Mouse (Mus musculus): ENCODE measurements around the gene Slc7a6os. TPM values are rescaled to one million over a fixed set of nuclear protein-coding genes. Genes with fewer than 3 reads are reported as not detected.

Slc7a6os gene
- total and polyA plus RNA-seq, 3 experiments, result 7.1 to 10.7 (median 9.6) TPM

- Histone ChIP-seq H3K4me1 (ENCODE audit: control insufficient read depth, insufficient read depth, low read length) (no peaks in the 10 kb centered on the region), H3K79me2 (replicated peaks; ENCODE audit: control insufficient read depth, insufficient read depth, low read length) (no peaks in the 10 kb centered on the region), H3K4me3 (no peak overlapping the region), H3K27me3 (ENCODE audit: control insufficient read depth, insufficient read depth, low read length) (no peaks in the 10 kb centered on the region), H3K9ac (ENCODE audit: low read depth, low read length) (no peak overlapping the region), H3K36me3 (ENCODE audit: control insufficient read depth, insufficient read depth, low read length) (no peaks in the 10 kb centered on the region), H3K27ac (no peak overlapping the region)
- intact Hi-C loops (cut with DNase I), result no loop called here
- no peak for DNase-seq
- 27% methylated on average over 1 of the region's 1 CpGs for WGBS
- no peak for TF ChIP-seq POLR2A (IDR thresholded peaks at IDR 0.05; ENCODE audit: insufficient read depth, low read depth, low read length)
- TF ChIP-seq CTCF (IDR thresholded peaks at IDR 0.05), result no peak
- no peak for TF ChIP-seq EP300 (IDR thresholded peaks at IDR 0.05; ENCODE audit: insufficient read depth, low read depth, low read length)
Observed at GRCm38 (mm10) chr8:106176891-106177290, 33.8 kb downstream of the Slc7a6os start.

DNA sequence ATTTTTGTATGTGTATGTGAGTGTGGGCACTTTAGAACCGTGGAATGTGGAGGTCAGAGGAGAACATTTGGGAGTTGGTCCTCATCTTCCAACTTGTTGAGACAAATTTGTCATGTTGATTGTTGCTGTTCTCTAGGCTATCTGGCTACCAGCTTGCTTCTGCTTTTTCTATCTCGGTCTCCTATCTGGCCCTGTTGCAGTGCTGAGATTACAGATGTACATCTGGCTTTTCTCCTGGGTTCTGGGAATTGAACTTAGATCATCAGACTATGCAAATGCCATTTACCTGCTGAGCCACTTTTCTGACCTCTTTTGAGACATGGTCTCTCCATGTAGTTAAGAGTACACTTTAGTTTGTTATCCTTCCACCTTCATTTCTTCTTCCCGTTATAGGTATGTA is 37.2 kb downstream of the Slc7a6os start:
- Histone ChIP-seq H3K36me3 (ENCODE audit: control insufficient read depth, insufficient read depth, low read length) (no peaks in the 10 kb centered on the region), H3K27ac (no peak overlapping the region), H3K9ac (ENCODE audit: low read depth, low read length) (no peak overlapping the region), H3K27me3 (ENCODE audit: control insufficient read depth, insufficient read depth, low read length) (no peaks in the 10 kb centered on the region), H3K4me1 (ENCODE audit: control insufficient read depth, insufficient read depth, low read length) (no peaks in the 10 kb centered on the region), H3K79me2 (replicated peaks; ENCODE audit: control insufficient read depth, insufficient read depth, low read length) (no peaks in the 10 kb centered on the region), H3K4me3 (no peak overlapping the region)
- 88% methylated on average over 3 of the region's 3 CpGs for WGBS
- intact Hi-C loops (cut with DNase I), result no loop called here
- no peak for TF ChIP-seq CTCF (IDR thresholded peaks at IDR 0.05)
- no peak for TF ChIP-seq EP300 (IDR thresholded peaks at IDR 0.05; ENCODE audit: insufficient read depth, low read depth, low read length)
- no peak for TF ChIP-seq POLR2A (IDR thresholded peaks at IDR 0.05; ENCODE audit: insufficient read depth, low read depth, low read length)
- peak in 1 of 2 experiments; percentile 8 for DNase-seq

DNA sequence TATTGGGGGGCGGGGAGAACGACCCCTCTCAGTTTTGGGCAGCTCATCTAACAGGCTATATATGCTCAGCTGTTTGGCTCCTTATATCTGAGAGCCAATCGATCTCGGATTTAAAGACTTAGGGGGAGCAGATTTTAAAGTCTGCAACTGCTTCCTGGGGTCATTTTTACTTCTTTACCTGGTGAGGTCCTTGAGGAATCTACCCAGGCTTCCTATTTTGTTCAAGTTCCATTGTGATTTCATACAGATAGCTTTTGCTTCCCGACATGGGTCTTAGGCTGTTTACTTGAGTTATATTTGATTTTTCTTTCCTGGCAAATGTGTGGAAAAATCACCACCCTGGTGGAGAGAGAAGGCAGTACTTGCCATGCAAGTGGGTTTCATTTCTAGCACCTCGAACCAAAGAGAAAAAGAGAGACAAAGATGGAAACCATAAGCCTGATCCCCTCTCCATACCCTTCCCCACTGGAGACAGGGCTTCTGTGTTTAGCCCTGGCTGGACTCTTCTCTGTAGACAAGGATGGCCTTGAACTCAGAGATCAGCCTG is 40.7 kb downstream of the Slc7a6os start:
- Histone ChIP-seq H3K27me3 (ENCODE audit: control insufficient read depth, insufficient read depth, low read length) (no peaks in the 10 kb centered on the region), H3K9ac (ENCODE audit: low read depth, low read length) (peak overlapping the region; percentile 29; the same call in 1 of the 2 replicates), H3K36me3 (ENCODE audit: control insufficient read depth, insufficient read depth, low read length) (no peaks in the 10 kb centered on the region), H3K27ac (no peak overlapping the region), H3K4me1 (ENCODE audit: control insufficient read depth, insufficient read depth, low read length) (no peaks in the 10 kb centered on the region; the same call in 1 of the 2 replicates), H3K79me2 (replicated peaks; ENCODE audit: control insufficient read depth, insufficient read depth, low read length) (no peaks in the 10 kb centered on the region), H3K4me3 (peak overlapping the region; percentile 87)
- peak; percentile 27; the same call in 1 of the 2 replicates for TF ChIP-seq CTCF (IDR thresholded peaks at IDR 0.05)
- no peak for TF ChIP-seq EP300 (IDR thresholded peaks at IDR 0.05; ENCODE audit: insufficient read depth, low read depth, low read length)
- TF ChIP-seq POLR2A (IDR thresholded peaks at IDR 0.05; ENCODE audit: insufficient read depth, low read depth, low read length), result no peak
- intact Hi-C loops (cut with DNase I), result loop anchor here (2.0 kb wide), 2 partner anchors 29 to 41 kb away; partner anchors contain the start of genes Prmt7 and Slc7a6os
- DNase-seq, result peak in 1 of 2 experiments; percentile 6
- WGBS, result 27% methylated on average over 6 of the region's 6 CpGs

GRCm38 (mm10) chr8:106169017-106169933 is 41.5 kb downstream of the Slc7a6os start:
- intact Hi-C loops (cut with DNase I), result loop anchor here (2.0 kb wide), 2 partner anchors 28 to 42 kb away; partner anchors contain the start of genes Prmt7 and Slc7a6os
- Histone ChIP-seq H3K27me3 (ENCODE audit: control insufficient read depth, insufficient read depth, low read length) (no peaks in the 10 kb centered on the region), H3K36me3 (ENCODE audit: control insufficient read depth, insufficient read depth, low read length) (no peaks in the 10 kb centered on the region), H3K4me3 (peak overlapping the region; percentile 87), H3K27ac (peak overlapping the region; percentile 73), H3K4me1 (ENCODE audit: control insufficient read depth, insufficient read depth, low read length) (no peaks in the 10 kb centered on the region; the same call in 1 of the 2 replicates), H3K79me2 (replicated peaks; ENCODE audit: control insufficient read depth, insufficient read depth, low read length) (no peaks in the 10 kb centered on the region), H3K9ac (ENCODE audit: low read depth, low read length) (peak overlapping the region; percentile 78)
- under 1% methylated on average over 53 of the region's 54 CpGs for WGBS
- peak; percentile 58 to 67 for DNase-seq
- TF ChIP-seq EP300 (IDR thresholded peaks at IDR 0.05; ENCODE audit: insufficient read depth, low read depth, low read length) (no peak), CTCF (IDR thresholded peaks at IDR 0.05) (no peak), POLR2A (IDR thresholded peaks at IDR 0.05; ENCODE audit: insufficient read depth, low read depth, low read length) (no peak)

GRCm38 (mm10) chr8:106168356-106169016 is 42.2 kb downstream of the Slc7a6os start, which contains the start of gene Slc7a6:
Slc7a6 (plus strand) TSS chr8:106168857.
- under 1% methylated on average over 59 of the region's 59 CpGs for WGBS
- H3K4me1 ChIP-seq (ENCODE audit: control insufficient read depth, insufficient read depth, low read length), result no peaks in the 10 kb centered on the region; the same call in 1 of the 2 replicates
- no peaks in the 10 kb centered on the region for H3K27me3 ChIP-seq (ENCODE audit: control insufficient read depth, insufficient read depth, low read length)
- H3K36me3 ChIP-seq (ENCODE audit: control insufficient read depth, insufficient read depth, low read length), result no peaks in the 10 kb centered on the region
- H3K4me3 ChIP-seq, result peak within 1 kb of the TSS; percentile 87
- peak within 1 kb of the TSS; percentile 73 for H3K27ac ChIP-seq
- DNase-seq, result peak; percentile 92 to 93
- peak within 1 kb of the TSS; percentile 78 for H3K9ac ChIP-seq (ENCODE audit: low read depth, low read length)
- TF ChIP-seq CTCF (IDR thresholded peaks at IDR 0.05), result peak; percentile 48
- TF ChIP-seq EP300 (IDR thresholded peaks at IDR 0.05; ENCODE audit: insufficient read depth, low read depth, low read length), result no peak
- intact Hi-C loops (cut with DNase I), result loop anchor here (2.0 kb wide), 2 partner anchors 28 to 42 kb away; partner anchors contain the start of genes Prmt7 and Slc7a6os
- H3K79me2 ChIP-seq (replicated peaks; ENCODE audit: control insufficient read depth, insufficient read depth, low read length), result no peaks in the 10 kb centered on the region

Measured in heart, adult 2 months (tissue).